ENCODE assay signal across 10 mouse cellular contexts in the genomic region with DNA sequence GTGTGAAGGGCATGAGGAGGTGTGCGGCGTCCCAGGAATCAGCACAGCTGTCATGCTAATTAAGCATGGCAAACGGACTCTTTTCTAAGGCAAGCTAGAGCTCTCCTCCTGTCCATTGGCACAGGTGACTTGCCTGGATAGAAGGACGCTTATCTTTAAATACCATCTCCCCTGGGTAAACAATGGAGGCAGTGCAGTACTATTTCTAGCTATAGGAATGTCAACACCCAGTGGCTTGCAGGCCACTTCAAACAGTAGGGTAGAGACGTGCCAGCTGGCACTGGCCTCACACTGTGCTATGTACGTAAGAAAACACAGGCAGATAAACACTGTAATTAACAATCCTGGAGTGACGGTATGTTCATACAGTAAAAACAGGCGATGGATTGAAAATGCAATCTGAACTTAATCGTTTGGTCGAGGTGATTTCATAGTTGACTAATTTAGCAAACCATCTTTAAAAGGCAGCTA. TPM values are rescaled to one million over a fixed set of nuclear protein-coding genes. Genes with fewer than 3 reads are reported as not detected.
DNase-seq lines count a peak whose midpoint lies in the region; ATAC-seq lines count a peak whose summit lies in the region.
"Had no signal": no experiment of that assay in that cellular context is flagged by ENCODE, and none has a peak within 500 bp of the region (broad histone marks: within the 10 kb centered on the region; RNA-seq: fewer than 3 reads in every experiment).

No protein-coding gene starts in this region.

- H3K9ac ChIP-seq in liver, embryonic 12.5 days, result no peak overlapping the region
- no peak overlapping the region for H3K9ac ChIP-seq in liver, embryonic 11.5 days (ENCODE audit: low read depth, low read length)
- H3K9ac ChIP-seq in kidney, embryonic 16.5 days (replicated peaks; ENCODE audit: low read length), result no peak overlapping the region
- H3K9ac ChIP-seq in neural tube, embryonic 13.5 days, result no peak overlapping the region

- 0 out of 2 replicates have a peak, but pooled peaks cover 3% of the 10 kb centered on the region for H3K4me1 ChIP-seq in liver, embryonic 12.5 days
- H3K4me1 ChIP-seq in liver, embryonic 11.5 days (replicated peaks; ENCODE audit: control insufficient read depth, insufficient read depth, low read length), result no peaks in the 10 kb centered on the region
- H3K4me1 ChIP-seq in kidney, embryonic 16.5 days (ENCODE audit: insufficient read depth, low read length), result 0 out of 2 replicates have a peak, but pooled peaks cover 5% of the 10 kb centered on the region
- peaks cover 8% of the 10 kb centered on the region; the same call in 1 of the 2 replicates for H3K4me1 ChIP-seq in neural tube, embryonic 13.5 days (replicated peaks)

- no peak overlapping the region for H3K4me2 ChIP-seq in liver, embryonic 12.5 days
- H3K4me2 ChIP-seq in liver, embryonic 11.5 days, result no peak overlapping the region
- no peak overlapping the region for H3K4me2 ChIP-seq in kidney, embryonic 16.5 days (replicated peaks; ENCODE audit: low read depth, low read length)
- no peak overlapping the region for H3K4me2 ChIP-seq in neural tube, embryonic 13.5 days

- no peaks in the 10 kb centered on the region for H3K27me3 ChIP-seq in liver, embryonic 12.5 days (replicated peaks)
- no peaks in the 10 kb centered on the region for H3K27me3 ChIP-seq in liver, embryonic 11.5 days (replicated peaks; ENCODE audit: control insufficient read depth, insufficient read depth, low read length)
- no peaks in the 10 kb centered on the region for H3K27me3 ChIP-seq in kidney, embryonic 16.5 days (ENCODE audit: insufficient read depth, low read length)
- H3K27me3 ChIP-seq in neural tube, embryonic 13.5 days, result no peaks in the 10 kb centered on the region

- ATAC-seq in liver, embryonic 12.5 days, result 0 out of 2 replicates have a peak, but pooled peaks have one; percentile 24
- ATAC-seq in liver, embryonic 11.5 days (replicated peaks; ENCODE audit: low FRiP score), result no peak; the same call in 1 of the 2 replicates
- peak; percentile 88 for ATAC-seq in kidney, embryonic 16.5 days (ENCODE audit: low FRiP score, low TSS enrichment)
- peak; percentile 72; the same call in 1 of the 2 replicates for ATAC-seq in neural tube, embryonic 13.5 days (ENCODE audit: low read depth)

- H3K36me3 ChIP-seq in liver, embryonic 12.5 days, result no peaks in the 10 kb centered on the region
- no peaks in the 10 kb centered on the region for H3K36me3 ChIP-seq in liver, embryonic 11.5 days (ENCODE audit: control insufficient read depth, insufficient read depth, low read length)
- H3K36me3 ChIP-seq in kidney, embryonic 16.5 days (ENCODE audit: insufficient read depth, low read length), result no peaks in the 10 kb centered on the region
- no peaks in the 10 kb centered on the region for H3K36me3 ChIP-seq in neural tube, embryonic 13.5 days

- no peak for DNase-seq in liver, embryonic 11.5 days (ENCODE audit: low spot score)
- peak; percentile 78 for DNase-seq in gonadal fat pad, adult 2 months (ENCODE audit: low read depth)
- no peak for DNase-seq in embryo, embryonic 10.5 days (ENCODE audit: low spot score)
- no peak for DNase-seq in frontal cortex, postnatal 36 days (ENCODE audit: low spot score in 2 of 2)
- DNase-seq in gastrocnemius, postnatal 10 days, result no peak

- 51% methylated on average over 10 of the region's 10 CpGs for WGBS in liver, embryonic 12.5 days (ENCODE audit: insufficient replicate concordance)
- 53% methylated on average over 10 of the region's 10 CpGs for WGBS in liver, embryonic 11.5 days
- WGBS in kidney, embryonic 16.5 days, result 36% methylated on average over 10 of the region's 10 CpGs
- 41% methylated on average over 10 of the region's 10 CpGs for WGBS in neural tube, embryonic 13.5 days

- no peaks in the 10 kb centered on the region for H3K9me3 ChIP-seq in liver, embryonic 12.5 days (replicated peaks)
- H3K9me3 ChIP-seq in liver, embryonic 11.5 days (ENCODE audit: control insufficient read depth, low read length), result no peaks in the 10 kb centered on the region
- no peaks in the 10 kb centered on the region for H3K9me3 ChIP-seq in kidney, embryonic 16.5 days (ENCODE audit: low read length)
- no peaks in the 10 kb centered on the region for H3K9me3 ChIP-seq in neural tube, embryonic 13.5 days

- no peak overlapping the region for H3K27ac ChIP-seq in liver, embryonic 12.5 days
- H3K27ac ChIP-seq in liver, embryonic 11.5 days (ENCODE audit: low read depth, low read length), result no peak overlapping the region
- H3K27ac ChIP-seq in kidney, embryonic 16.5 days (ENCODE audit: low read length), result no peak overlapping the region
- H3K27ac ChIP-seq in neural tube, embryonic 13.5 days (replicated peaks), result 0 out of 2 replicates have a peak overlapping the region, but pooled peaks have one; percentile 42

- no peak overlapping the region for H3K4me3 ChIP-seq in liver, embryonic 12.5 days
- no peak overlapping the region for H3K4me3 ChIP-seq in liver, embryonic 11.5 days (ENCODE audit: low read depth, low read length)
- H3K4me3 ChIP-seq in kidney, embryonic 16.5 days (ENCODE audit: low read length), result no peak overlapping the region
- no peak overlapping the region for H3K4me3 ChIP-seq in neural tube, embryonic 13.5 days

RNA-seq across cellular contexts. Expression of a gene that starts 28.2 kb away (rescaled TPM):
- polyA plus RNA-seq in liver, embryonic 12.5 days (2016; fragmentation: Nextera tagmentation; extraction: Ambion mirVana), result 0.17 TPM in 1 of 2 replicates, not detected in the other
- not detected in 2 replicates for polyA plus RNA-seq in liver, embryonic 11.5 days (2014; fragmentation: Nextera tagmentation; extraction: Ambion mirVana)
- not detected in 2 replicates for polyA plus RNA-seq in gonadal fat pad, adult 2 months (2012; rRNA removed)
- polyA plus RNA-seq in kidney, embryonic 16.5 days (2015; fragmentation: Nextera tagmentation; extraction: Ambion mirVana), result 0.19 TPM in 1 of 2 replicates, not detected in the other
- not detected in 2 replicates for polyA plus RNA-seq in neural tube, embryonic 13.5 days (2015; fragmentation: Nextera tagmentation; extraction: Ambion mirVana)
- not detected for total RNA-seq in gastrocnemius, postnatal 10 days (2021)
- total RNA-seq: ES-E14 had no signal
- polyA plus RNA-seq: neural tube, embryonic 11.5 days had no signal
